Mouse (Mus musculus) thymus, adult 2 months (tissue): Measurements from ENCODE around the gene Fcor. TPM values are rescaled to one million over a fixed set of nuclear protein-coding genes. Genes with fewer than 3 reads are reported as not detected.

Experiments used
- DNase-seq: peaks from one replicate; pipeline ENCODE4 v3.0.0; 2021
- H3K27ac ChIP-seq: fragments of 200-500 bp; 2 replicates; pipeline ENCODE4 v1.5.1; 2012; ENCODE audit warnings: low read length, control low read depth; ENCODE audit not compliant: control insufficient read depth, insufficient read depth
- H3K27me3 ChIP-seq: fragments of 200-500 bp; 2 replicates; pipeline ENCODE4 v1.6.1; 2012; ENCODE audit warnings: mild to moderate bottlenecking, low read length, moderate library complexity, mixed read lengths; ENCODE audit not compliant: control insufficient read depth, insufficient read depth
- H3K36me3 ChIP-seq: fragments of 200-500 bp; 2 replicates; pipeline ENCODE4 v1.6.1; 2012; ENCODE audit warnings: mild to moderate bottlenecking, low read length, moderate library complexity; ENCODE audit not compliant: control insufficient read depth, insufficient read depth
- H3K4me1 ChIP-seq: fragments of 200-500 bp; replicated peaks from 2 replicates; pipeline ENCODE4 v1.6.1; 2012; ENCODE audit warnings: low read length; ENCODE audit not compliant: control insufficient read depth, insufficient read depth
- H3K4me3 ChIP-seq: fragments of 200-500 bp; 2 replicates; pipeline ENCODE4 v1.5.1; 2012; ENCODE audit warnings: mild to moderate bottlenecking, low read length, control low read depth, moderate library complexity; ENCODE audit not compliant: control insufficient read depth, insufficient read depth
- CTCF ChIP-seq: fragments of 200-500 bp; IDR thresholded peaks from 2 replicates; pipeline ENCODE4 v1.5.1; 2012; ENCODE audit warnings: mild to moderate bottlenecking, control low read depth, low read length, moderate library complexity, borderline replicate concordance; ENCODE audit not compliant: control insufficient read depth, poor library complexity, insufficient read depth; ENCODE audit errors: extremely low read depth
- POLR2A ChIP-seq: fragments of 200-500 bp; IDR thresholded peaks from 2 replicates; pipeline ENCODE4 v1.6.1; 2012; ENCODE audit warnings: mild to moderate bottlenecking, low read length, control low read depth, moderate library complexity; ENCODE audit not compliant: control insufficient read depth, poor library complexity, insufficient read depth; ENCODE audit errors: extremely low read depth
- WGBS: fragments of 180-500 bp; shearing (Covaris S2); methylation state at CpG from one replicate; pipeline ENCODE4 v1.1.7; 2018; 5-methylcytosine and 5-hydroxymethylcytosine counted together
- polyA plus RNA-seq: library from polyadenylated mRNA; depleted of rRNA; stranded (reverse); fragments of >200 nt; gene quantifications from 2 replicates; pipeline ENCODE4 v1.2.3, GENCODE M21; 2012

Gene Fcor
- polyA plus RNA-seq, 1 experiment: 14.0 TPM

DNA sequence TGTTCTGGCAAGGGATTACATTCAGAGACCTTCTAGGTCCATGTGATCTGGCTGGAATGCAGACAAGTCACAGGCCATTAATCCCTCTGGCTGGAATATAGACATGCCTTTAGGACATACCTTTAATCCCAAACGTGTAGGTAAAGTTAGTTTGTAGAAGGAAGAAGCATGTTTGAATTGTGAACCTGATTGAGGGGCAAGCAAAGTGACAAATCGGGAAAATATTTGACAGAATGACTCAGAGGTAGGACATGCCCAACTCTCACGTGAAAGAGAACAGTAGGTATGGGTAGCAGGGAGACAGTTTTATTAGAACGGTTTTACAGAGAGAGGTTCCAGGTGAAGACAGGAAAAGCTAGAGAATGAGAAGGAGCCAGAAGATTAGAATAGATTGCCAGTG lies 24.6 kb downstream of the Fcor start:
- 91% methylated on average over 4 of the region's 4 CpGs for WGBS
- Histone ChIP-seq H3K4me3 (no peak overlapping the region), H3K27ac (no peak overlapping the region), H3K36me3 (no peaks in the 10 kb centered on the region), H3K27me3 (no peaks in the 10 kb centered on the region), H3K4me1 (no peaks in the 10 kb centered on the region)
- TF ChIP-seq CTCF (no peak), POLR2A (no peak)
- DNase-seq: no peak

DNA sequence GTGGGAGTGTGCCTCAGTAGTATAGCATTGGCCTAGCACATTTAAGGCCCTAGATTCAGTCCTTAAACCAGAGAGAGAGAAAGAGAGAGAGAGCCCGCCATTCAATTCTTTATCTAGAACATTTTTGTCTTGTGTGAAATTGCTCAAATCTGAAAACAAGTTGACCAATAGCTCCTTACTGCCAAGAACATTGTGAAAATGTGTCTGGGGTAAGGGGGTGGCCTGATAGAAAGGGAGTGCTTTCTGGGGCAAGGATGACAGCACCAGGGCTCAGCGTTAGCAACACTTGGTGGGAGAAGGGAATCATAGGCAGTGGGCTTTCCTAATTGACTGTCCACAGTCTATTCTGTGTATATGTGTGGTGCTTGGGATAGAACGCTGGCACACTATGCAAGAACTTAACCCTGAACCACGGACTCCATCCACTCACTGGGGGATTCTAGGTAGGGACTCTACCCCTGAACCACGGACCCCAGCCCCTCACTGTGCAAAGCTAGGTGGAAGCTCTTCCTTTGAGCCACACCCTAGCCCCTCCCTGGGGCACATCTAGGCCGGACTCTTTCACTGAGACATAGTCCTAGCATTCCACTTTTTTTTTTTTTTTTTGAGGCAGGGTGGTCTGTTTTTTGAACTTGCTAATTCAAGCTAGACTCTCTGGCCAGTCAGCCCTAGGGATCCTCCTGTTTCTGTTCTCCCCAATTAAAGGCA lies 25.2 kb downstream of the Fcor start:
- Histone ChIP-seq H3K27me3 (no peaks in the 10 kb centered on the region), H3K36me3 (no peaks in the 10 kb centered on the region), H3K4me3 (no peak overlapping the region), H3K27ac (no peak overlapping the region), H3K4me1 (no peaks in the 10 kb centered on the region)
- 95% methylated on average over 6 of the region's 6 CpGs for WGBS
- no peak for TF ChIP-seq CTCF
- no peak for TF ChIP-seq POLR2A
- DNase-seq: no peak

DNA sequence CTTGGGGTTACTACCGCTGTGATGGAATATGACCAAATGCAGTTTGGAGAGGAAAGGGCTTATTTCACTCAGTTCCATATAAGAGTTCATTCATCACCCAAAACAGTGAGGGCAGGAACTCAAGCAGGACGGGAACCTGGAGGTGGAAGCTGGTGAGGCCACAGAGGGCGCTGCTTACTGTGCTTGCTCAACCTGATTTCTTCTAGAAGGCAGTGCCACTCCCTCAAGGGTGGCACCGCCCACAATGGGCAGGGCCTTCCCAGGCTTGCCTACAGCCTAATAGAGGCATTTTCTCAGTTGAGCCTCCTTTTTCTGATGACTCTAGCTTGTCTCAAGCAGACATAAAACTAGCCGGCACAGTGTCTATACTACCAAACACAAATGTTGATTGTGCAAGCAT lies 26.4 kb downstream of the Fcor start:
- H3K4me1 ChIP-seq: no peaks in the 10 kb centered on the region
- 28% methylated on average over 5 of the region's 5 CpGs for WGBS
- DNase-seq: peak; percentile 40
- no peaks in the 10 kb centered on the region for H3K27me3 ChIP-seq
- H3K36me3 ChIP-seq: peaks cover 6% of the 10 kb centered on the region; the same call in 1 of the 2 replicates
- no peak overlapping the region for H3K4me3 ChIP-seq
- TF ChIP-seq POLR2A: no peak
- no peak for TF ChIP-seq CTCF
- no peak overlapping the region for H3K27ac ChIP-seq

DNA sequence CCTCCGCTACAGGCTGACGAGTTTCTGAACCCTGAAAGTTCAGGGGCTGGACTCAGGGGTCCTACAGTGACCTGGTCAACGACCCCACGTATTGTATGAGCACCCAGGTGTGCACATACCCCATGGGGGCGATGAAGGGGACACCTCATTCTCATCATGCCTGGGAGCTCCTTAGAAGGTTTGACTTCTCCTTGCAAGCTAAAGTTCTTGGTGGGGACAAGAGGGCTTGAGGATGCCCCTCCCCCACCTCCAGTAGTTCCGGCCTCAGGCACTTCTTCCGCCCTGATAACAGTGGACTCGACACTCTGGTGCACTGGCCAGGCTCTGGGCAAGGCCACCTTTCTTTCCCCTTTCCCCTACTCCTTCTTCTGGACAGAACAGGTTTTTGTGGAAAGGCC lies 40.7 kb downstream of the Fcor start:
- Histone ChIP-seq H3K27me3 (no peaks in the 10 kb centered on the region), H3K4me3 (peak overlapping the region; percentile 85), H3K27ac (no peak overlapping the region), H3K36me3 (peaks cover 9% of the 10 kb centered on the region), H3K4me1 (peaks cover 13% of the 10 kb centered on the region)
- 3% methylated on average over 8 of the region's 8 CpGs for WGBS
- peak; percentile 22 for DNase-seq
- TF ChIP-seq CTCF: no peak
- no peak for TF ChIP-seq POLR2A

DNA sequence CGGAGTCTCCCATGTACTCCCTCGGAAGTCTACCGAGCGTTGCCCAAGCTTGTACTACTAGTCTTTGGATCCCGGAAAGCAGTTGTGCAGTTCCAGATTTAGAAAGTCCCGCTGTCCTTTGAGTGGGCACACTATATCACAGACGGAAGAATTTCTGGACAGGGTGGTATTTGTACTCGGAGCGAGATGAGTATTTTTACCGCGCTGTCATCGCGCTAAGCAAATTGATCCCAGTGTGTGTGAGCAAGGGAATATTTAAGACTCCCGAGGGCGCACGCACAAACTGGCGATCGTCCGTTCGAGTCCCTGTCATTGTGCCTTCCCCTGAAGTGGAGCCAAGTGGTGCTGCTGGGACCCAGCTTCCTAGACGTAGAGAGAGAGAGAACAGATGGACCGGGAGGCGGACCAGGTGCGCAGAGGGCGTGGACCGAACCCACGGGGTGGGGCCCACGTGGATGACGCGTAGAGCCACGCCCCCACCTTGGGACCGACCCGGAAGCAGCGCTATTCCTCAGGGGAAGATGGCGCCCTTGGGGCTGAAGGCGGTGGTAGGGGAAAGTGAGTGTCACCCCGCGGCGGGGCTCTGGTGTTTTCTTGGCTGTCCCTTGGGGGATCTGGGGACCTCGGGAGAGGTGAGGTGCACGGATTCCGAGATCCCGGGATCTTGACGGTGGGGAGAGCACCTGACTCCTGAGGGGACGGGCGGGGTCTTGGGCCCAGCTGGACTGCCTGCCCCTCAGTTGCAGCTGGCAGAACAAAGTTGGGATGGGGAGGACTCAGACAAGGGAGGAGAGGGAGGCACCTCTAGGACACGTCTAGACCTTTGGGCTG lies 41.3 kb downstream of the Fcor start, which contains the start of gene Stxbp2:
Gene Stxbp2, plus strand, starts transcription at position 309 of the 831 bp plus-strand sequence.
- Histone ChIP-seq H3K36me3 (peaks cover 3% of the 10 kb centered on the region), H3K27ac (no peak within 1 kb of the TSS), H3K4me1 (peaks cover 13% of the 10 kb centered on the region), H3K4me3 (peak within 1 kb of the TSS; percentile 85), H3K27me3 (no peaks in the 10 kb centered on the region)
- DNase-seq: peak; percentile 87
- TF ChIP-seq POLR2A (peak; percentile 68; the same call in 1 of the 2 replicates), CTCF (no peak)
- WGBS: 3% methylated on average over 47 of the region's 47 CpGs

DNA sequence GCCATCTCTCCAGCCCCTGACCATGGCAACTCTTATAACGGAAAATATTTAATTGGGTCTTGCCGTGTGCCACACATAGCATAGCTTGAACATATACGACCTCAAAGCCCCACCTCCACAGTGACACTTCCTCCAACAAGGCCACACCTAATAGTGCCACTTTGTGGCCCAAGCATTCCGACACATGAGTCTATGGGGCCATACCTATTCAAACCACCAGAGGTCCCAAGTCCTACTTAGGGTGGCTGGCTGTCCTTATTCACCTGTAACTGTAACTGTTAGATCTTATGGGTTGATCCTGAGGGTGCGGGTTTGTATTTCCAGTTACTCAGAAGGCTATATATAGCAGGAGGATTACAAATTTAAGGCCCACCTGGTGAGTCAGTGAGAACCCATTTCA lies 44.1 kb downstream of the Fcor start:
- Histone ChIP-seq H3K27me3 (no peaks in the 10 kb centered on the region), H3K27ac (no peak overlapping the region), H3K4me3 (no peak overlapping the region), H3K36me3 (no peaks in the 10 kb centered on the region), H3K4me1 (peaks cover 13% of the 10 kb centered on the region)
- TF ChIP-seq CTCF (no peak), POLR2A (no peak)
- DNase-seq: peak; percentile 35
- 73% methylated on average over 5 of the region's 5 CpGs for WGBS
